Mouse (Mus musculus) brain, adult 2 months (tissue): ENCODE data around the gene Cep112.

ENCODE experiments used
- DNase-seq: peaks from one replicate; pipeline ENCODE4 v3.0.0; 2011; ENCODE audit warnings: low read depth, low spot score

Cep112 gene

DNA sequence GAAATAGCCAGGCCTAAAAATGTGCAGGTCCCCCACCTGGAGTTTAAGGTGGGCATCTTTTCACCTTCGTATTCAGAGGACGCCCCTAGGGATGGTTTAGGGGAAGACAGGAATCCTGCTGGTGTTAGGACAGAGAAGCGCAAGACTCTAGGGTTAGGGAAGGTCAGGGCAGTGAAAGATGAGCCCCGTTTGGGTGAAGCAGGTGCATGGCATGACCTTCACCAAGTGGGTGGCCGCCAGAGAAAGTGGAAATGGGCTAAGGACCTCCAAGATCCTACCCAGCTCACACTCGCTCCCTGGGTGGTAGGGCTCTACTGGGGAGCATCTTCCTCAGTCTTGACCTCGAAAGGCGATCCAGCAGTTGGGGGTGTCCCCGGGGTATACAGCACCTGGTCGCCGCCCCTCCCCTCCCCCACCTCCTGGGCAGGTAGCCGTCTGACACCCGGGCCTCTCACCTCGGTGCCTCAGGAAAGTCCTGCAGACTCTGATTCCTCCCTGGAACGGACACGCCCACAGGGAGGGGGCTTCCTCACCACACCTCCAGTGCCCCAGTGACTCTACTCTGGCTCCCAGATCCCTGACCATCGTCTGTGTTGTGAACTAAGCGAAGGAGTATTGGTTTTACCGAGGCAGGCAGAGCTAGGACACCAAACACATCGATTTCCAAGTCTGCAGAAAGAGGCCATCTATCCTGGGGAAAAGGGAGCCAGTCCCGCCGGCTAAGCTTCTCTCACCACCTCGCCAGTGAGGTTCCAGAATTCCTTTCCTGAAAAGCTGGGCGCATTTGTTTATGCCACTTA is 484.6 kb downstream of the Cep112 start:
- no peak for DNase-seq
